Mouse (Mus musculus): ENCODE results near the gene Tbcb.

DNA sequence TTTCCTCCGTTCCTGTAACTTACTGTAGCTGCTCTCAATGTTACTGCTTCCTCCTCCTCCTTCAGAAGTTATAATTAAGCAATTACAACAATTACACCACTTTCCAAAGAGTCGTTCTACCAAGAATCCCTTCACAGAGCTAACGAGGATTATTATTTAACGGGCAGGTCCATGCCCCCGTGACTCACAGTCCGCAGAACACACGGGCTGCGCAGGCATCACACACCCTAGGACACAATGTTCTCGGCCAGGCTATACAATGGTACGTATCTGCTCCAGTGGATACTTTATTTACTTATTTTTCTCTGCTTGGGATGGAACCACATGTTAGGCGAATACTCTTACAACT, 12.1 kb downstream of the Tbcb start:
- TF ChIP-seq POLR2A (IDR thresholded peaks at IDR 0.05; ENCODE audit: low read depth, low read length) (no peak), CTCF (IDR thresholded peaks at IDR 0.05; ENCODE audit: extremely low read depth, insufficient read depth, insufficient read length, insufficient replicate concordance) (no peak)
